Mouse (Mus musculus) kidney, adult 2 months (tissue): ENCODE measurements around the gene Rfx3. TPM values are rescaled to one million over a fixed set of nuclear protein-coding genes. Genes with fewer than 3 reads are reported as not detected.

Experiments used
- DNase-seq: peaks from one replicate; pipeline ENCODE4 v3.0.0; 2021
- H3K27ac ChIP-seq: fragments of 200-500 bp; 2 replicates; pipeline ENCODE4 v1.5.1; 2012; ENCODE audit warnings: low read depth, low read length, control low read depth, inconsistent platforms; ENCODE audit not compliant: insufficient read depth
- H3K27me3 ChIP-seq: fragments of 200-500 bp; replicated peaks from 2 replicates; pipeline ENCODE4 v1.6.1; 2012; ENCODE audit warnings: mild to moderate bottlenecking, moderate library complexity, low read length, inconsistent platforms; ENCODE audit not compliant: control insufficient read depth, insufficient read depth
- H3K36me3 ChIP-seq: fragments of 200-500 bp; 2 replicates; pipeline ENCODE4 v1.6.1; 2012; ENCODE audit warnings: mild to moderate bottlenecking, moderate library complexity, low read length, inconsistent platforms; ENCODE audit not compliant: control insufficient read depth, insufficient read depth
- H3K4me1 ChIP-seq: fragments of 200-500 bp; 2 replicates; pipeline ENCODE4 v1.6.1; 2011; ENCODE audit warnings: low read length; ENCODE audit not compliant: control insufficient read depth, insufficient read depth
- H3K4me3 ChIP-seq: fragments of 200-500 bp; 2 replicates; pipeline ENCODE4 v1.5.1; 2011; ENCODE audit warnings: mild to moderate bottlenecking, low read depth, low read length, control low read depth; ENCODE audit not compliant: insufficient read depth
- CTCF ChIP-seq: fragments of 200-500 bp; conservative IDR thresholded peaks from 2 replicates; pipeline ENCODE4 v1.5.1; 2011; ENCODE audit warnings: low read depth, mild to moderate bottlenecking, control low read depth, low read length, moderate library complexity, mixed read lengths; ENCODE audit not compliant: insufficient read depth, insufficient read length
- POLR2A ChIP-seq: fragments of 200-500 bp; IDR thresholded peaks from one replicate; pipeline ENCODE4 v1.6.1; 2011; ENCODE audit warnings: low read depth, low read length, control low read depth
- WGBS: fragments of 180-500 bp; shearing (Covaris S2); methylation state at CpG from one replicate; pipeline ENCODE4 v1.1.7; 2018; 5-methylcytosine and 5-hydroxymethylcytosine counted together
- polyA plus RNA-seq: library from polyadenylated mRNA; depleted of rRNA; stranded (reverse); fragments of >200 nt; gene quantifications from 2 replicates; pipeline ENCODE4 v1.2.3, GENCODE M21; 2012

Gene Rfx3
- polyA plus RNA-seq, 1 experiment: 1.9 TPM

- Histone ChIP-seq H3K27ac (no peak overlapping the region), H3K4me3 (no peak overlapping the region), H3K4me1 (no peaks in the 10 kb centered on the region), H3K36me3 (no peaks in the 10 kb centered on the region), H3K27me3 (no peaks in the 10 kb centered on the region)
- TF ChIP-seq POLR2A (no peak), CTCF (no peak)
- DNase-seq: no peak
- 92% methylated on average over 3 of the region's 3 CpGs for WGBS
Measured at GRCm38 (mm10) chr19:27870794-27871193, 140.2 kb downstream of the Rfx3 start.

- no peak for TF ChIP-seq POLR2A
- H3K4me1 ChIP-seq: no peaks in the 10 kb centered on the region
- DNase-seq: no peak
- H3K4me3 ChIP-seq: no peak overlapping the region
- H3K27ac ChIP-seq: no peak overlapping the region
- H3K36me3 ChIP-seq: no peaks in the 10 kb centered on the region
- H3K27me3 ChIP-seq: no peaks in the 10 kb centered on the region
Measured at GRCm38 (mm10) chr19:27859641-27860040, 151.3 kb downstream of the Rfx3 start.

- no peaks in the 10 kb centered on the region for H3K4me1 ChIP-seq
- H3K36me3 ChIP-seq: 0 out of 2 replicates have a peak, but pooled peaks cover 2% of the 10 kb centered on the region
- H3K27ac ChIP-seq: no peak overlapping the region
- H3K27me3 ChIP-seq: no peaks in the 10 kb centered on the region
- TF ChIP-seq CTCF: no peak
- DNase-seq: no peak
- no peak overlapping the region for H3K4me3 ChIP-seq
- 90% methylated on average over 1 of the region's 1 CpGs for WGBS
Measured at GRCm38 (mm10) chr19:27848946-27849345, 162.0 kb downstream of the Rfx3 start.

GRCm38 (mm10) chr19:27847055-27847454, 163.9 kb downstream of the Rfx3 start:
- no peak for DNase-seq
- Histone ChIP-seq H3K27me3 (no peaks in the 10 kb centered on the region), H3K27ac (no peak overlapping the region), H3K4me3 (no peak overlapping the region), H3K36me3 (0 out of 2 replicates have a peak, but pooled peaks cover 2% of the 10 kb centered on the region), H3K4me1 (no peaks in the 10 kb centered on the region)
- whole genome bisulfite sequencing: 87% methylated on average over 4 of the region's 4 CpGs
- TF ChIP-seq POLR2A (no peak), CTCF (no peak)

- WGBS: 81% methylated on average over 3 of the region's 3 CpGs
- TF ChIP-seq CTCF (no peak), POLR2A (no peak)
Measured at GRCm38 (mm10) chr19:27838635-27839034, 172.3 kb downstream of the Rfx3 start.

GRCm38 (mm10) chr19:27838041-27838440, 172.9 kb downstream of the Rfx3 start:
- DNase-seq: no peak
- TF ChIP-seq POLR2A (no peak), CTCF (no peak)
- Histone ChIP-seq H3K36me3 (no peaks in the 10 kb centered on the region), H3K4me1 (no peaks in the 10 kb centered on the region), H3K4me3 (no peak overlapping the region), H3K27me3 (no peaks in the 10 kb centered on the region), H3K27ac (no peak overlapping the region)
- 82% methylated on average over 4 of the region's 4 CpGs for WGBS

More at GRCm38 (mm10) chr19:27838635-27839034, 172.3 kb downstream of the Rfx3 start:
- Histone ChIP-seq H3K4me1 (no peaks in the 10 kb centered on the region), H3K27ac (no peak overlapping the region), H3K36me3 (no peaks in the 10 kb centered on the region), H3K4me3 (no peak overlapping the region), H3K27me3 (no peaks in the 10 kb centered on the region)
- DNase-seq: no peak

GRCm38 (mm10) chr19:27832448-27832847, 178.5 kb downstream of the Rfx3 start:
- no peaks in the 10 kb centered on the region for H3K36me3 ChIP-seq
- no peaks in the 10 kb centered on the region for H3K27me3 ChIP-seq
- no peak overlapping the region for H3K27ac ChIP-seq
- 93% methylated on average over 1 of the region's 1 CpGs for WGBS
- H3K4me3 ChIP-seq: no peak overlapping the region
- DNase-seq: no peak
- no peak for TF ChIP-seq POLR2A
- no peak for TF ChIP-seq CTCF
- no peaks in the 10 kb centered on the region for H3K4me1 ChIP-seq

- WGBS: 80% methylated on average over 1 of the region's 1 CpGs
- no peak for DNase-seq
- Histone ChIP-seq H3K27me3 (no peaks in the 10 kb centered on the region), H3K27ac (no peak overlapping the region), H3K4me1 (no peaks in the 10 kb centered on the region), H3K36me3 (no peaks in the 10 kb centered on the region), H3K4me3 (no peak overlapping the region)
- TF ChIP-seq POLR2A: no peak
- no peak for TF ChIP-seq CTCF
Measured at GRCm38 (mm10) chr19:27828316-27828715, 182.7 kb downstream of the Rfx3 start.
